Mouse (Mus musculus) midbrain, embryonic 10.5 days (tissue): ENCODE measurements at regions not wholly inside any gene's neighbourhood (a gene's known extent, or its start where the extent isn't known, plus 50 kb on each side); places are given as distances from the start of the nearest gene placed in this dataset.
A peak's percentile ranks its signal among the peaks of the same experiment; 100 is the strongest.

ENCODE experiments used
- DNase-seq: peaks from one replicate; pipeline ENCODE4 v3.0.0-alpha.2; 2017; ENCODE audit warnings: low spot score
- H3K27ac ChIP-seq: fragments of 300-500 bp; sonication (generic); replicated peaks from 2 replicates; pipeline ENCODE4 v1.5.1; 2016; ENCODE audit warnings: mild to moderate bottlenecking
- H3K27me3 ChIP-seq: fragments of 300-500 bp; sonication (generic); 2 replicates; pipeline ENCODE4 v1.6.1; 2016; ENCODE audit warnings: low read depth, mild to moderate bottlenecking; ENCODE audit not compliant: poor library complexity, severe bottlenecking
- H3K36me3 ChIP-seq: fragments of 300-500 bp; sonication (generic); 2 replicates; pipeline ENCODE4 v1.6.1; 2016; ENCODE audit warnings: mild to moderate bottlenecking, moderate library complexity
- H3K4me1 ChIP-seq: fragments of 300-500 bp; sonication (generic); 2 replicates; pipeline ENCODE4 v1.6.1; 2016
- H3K4me3 ChIP-seq: fragments of 300-500 bp; sonication (generic); 2 replicates; pipeline ENCODE4 v1.5.1; 2016; ENCODE audit warnings: mild to moderate bottlenecking, moderate library complexity
- H3K9me3 ChIP-seq: fragments of 300-500 bp; sonication (generic); replicated peaks from 2 replicates; pipeline ENCODE4 v1.6.1; 2016; ENCODE audit warnings: mild to moderate bottlenecking
- WGBS: fragments of 180-500 bp; shearing (Covaris S2); methylation state at CpG from one replicate; pipeline ENCODE4 v1.1.7; 2016; 5-methylcytosine and 5-hydroxymethylcytosine counted together

DNA sequence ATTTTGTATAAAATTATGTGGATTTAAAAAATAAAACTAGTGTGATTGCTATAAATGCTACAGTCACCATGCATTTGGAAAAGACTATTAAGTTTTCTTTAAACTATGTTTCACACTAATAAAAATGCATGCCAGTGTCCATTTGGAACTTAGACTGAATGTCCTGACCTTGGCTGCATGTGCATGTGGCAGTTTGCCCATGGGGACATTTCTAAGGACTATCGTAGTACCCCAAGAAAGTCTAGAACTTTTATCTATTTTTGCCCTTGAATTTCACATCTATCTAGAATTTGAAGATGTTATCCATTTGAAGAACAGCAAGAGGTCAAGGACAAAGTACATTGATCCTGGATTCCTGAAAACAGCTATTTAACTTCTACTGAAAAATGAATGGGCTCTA lies 745.9 kb downstream of the Tmem182 start:
- Histone ChIP-seq H3K4me1 (no peaks in the 10 kb centered on the region), H3K27ac (no peak overlapping the region), H3K27me3 (no peaks in the 10 kb centered on the region), H3K36me3 (no peaks in the 10 kb centered on the region), H3K4me3 (no peak overlapping the region), H3K9me3 (peaks cover 6% of the 10 kb centered on the region)
- 89% methylated on average over 1 of the region's 1 CpGs for WGBS
- DNase-seq: no peak

DNA sequence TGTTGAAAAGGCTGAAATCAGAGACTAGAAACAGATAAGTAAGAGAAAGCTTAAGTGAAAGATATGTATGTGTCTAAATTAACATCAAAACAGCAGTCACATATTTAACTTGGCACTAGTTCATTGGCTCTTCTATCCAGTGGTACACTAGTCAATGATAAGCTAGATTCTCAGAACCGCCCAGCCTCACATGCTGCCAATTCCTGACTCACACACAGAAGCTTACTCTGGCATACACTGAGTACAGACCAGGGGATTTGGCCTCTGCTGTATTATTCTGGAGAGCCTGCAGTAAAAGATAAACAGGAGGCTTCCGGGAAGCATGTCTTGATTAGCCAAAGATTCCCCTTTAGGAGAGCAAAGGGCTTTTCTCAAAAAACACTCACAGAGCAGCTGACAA lies 750.2 kb downstream of the Tmem182 start:
- Histone ChIP-seq H3K4me3 (no peak overlapping the region), H3K4me1 (0 out of 2 replicates have a peak, but pooled peaks cover 2% of the 10 kb centered on the region), H3K27me3 (no peaks in the 10 kb centered on the region), H3K36me3 (no peaks in the 10 kb centered on the region), H3K27ac (no peak overlapping the region), H3K9me3 (no peaks in the 10 kb centered on the region)
- 70% methylated on average over 2 of the region's 2 CpGs for WGBS
- no peak for DNase-seq

DNA sequence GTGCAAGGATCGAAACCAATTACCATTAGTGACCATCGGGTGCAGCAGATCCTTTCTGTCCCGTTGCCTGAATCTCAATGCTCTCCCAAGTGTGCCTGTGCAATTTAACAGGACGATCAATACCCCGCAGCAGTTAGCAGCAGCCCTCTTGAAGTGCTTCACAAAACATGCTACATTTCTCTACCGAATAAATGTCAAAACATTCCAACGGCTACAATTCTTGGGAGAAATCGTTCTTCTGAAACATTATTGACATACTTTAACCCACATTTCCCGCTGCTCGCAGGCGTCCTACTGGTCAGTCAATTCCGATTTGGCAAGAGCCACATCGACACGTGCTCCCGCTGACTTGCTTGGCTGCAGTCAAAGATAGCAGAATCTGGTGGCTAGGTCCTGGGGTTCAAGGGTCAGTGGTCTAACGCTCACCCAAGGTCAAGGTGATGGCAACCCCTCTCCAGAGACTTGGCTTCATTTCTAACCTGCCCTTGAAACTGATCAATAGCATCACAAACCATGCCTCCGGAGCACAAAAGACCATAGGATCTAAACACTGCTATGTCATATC lies 753.8 kb downstream of the Tmem182 start:
- Histone ChIP-seq H3K36me3 (no peaks in the 10 kb centered on the region), H3K4me3 (no peak overlapping the region), H3K27ac (no peak overlapping the region), H3K9me3 (no peaks in the 10 kb centered on the region), H3K4me1 (0 out of 2 replicates have a peak, but pooled peaks cover 2% of the 10 kb centered on the region), H3K27me3 (no peaks in the 10 kb centered on the region)
- 88% methylated on average over 17 of the region's 17 CpGs for WGBS
- no peak for DNase-seq

DNA sequence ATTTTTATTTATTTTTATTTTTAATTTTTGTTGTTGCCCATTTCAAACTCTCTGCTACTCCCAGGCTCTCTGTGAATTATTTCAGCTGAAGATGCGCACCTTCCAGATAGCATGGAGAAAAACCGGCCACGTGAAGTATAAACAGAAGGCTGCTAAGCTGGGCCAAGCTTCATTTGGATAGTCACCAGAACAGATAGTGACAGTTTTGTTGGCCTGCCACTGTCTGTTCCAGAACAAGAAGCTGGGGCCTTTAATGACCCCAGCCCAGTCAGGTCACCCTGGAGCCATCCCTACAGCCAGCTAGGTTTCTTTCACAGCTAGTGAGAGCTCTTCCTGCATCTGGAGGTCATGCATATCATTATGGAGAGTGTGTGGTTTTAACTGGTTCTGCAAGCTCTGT lies 754.6 kb downstream of the Tmem182 start:
- no peak for DNase-seq
- Histone ChIP-seq H3K9me3 (no peaks in the 10 kb centered on the region), H3K4me3 (no peak overlapping the region), H3K27ac (no peak overlapping the region), H3K4me1 (0 out of 2 replicates have a peak, but pooled peaks cover 2% of the 10 kb centered on the region), H3K36me3 (no peaks in the 10 kb centered on the region), H3K27me3 (no peaks in the 10 kb centered on the region)
- 92% methylated on average over 3 of the region's 3 CpGs for WGBS

DNA sequence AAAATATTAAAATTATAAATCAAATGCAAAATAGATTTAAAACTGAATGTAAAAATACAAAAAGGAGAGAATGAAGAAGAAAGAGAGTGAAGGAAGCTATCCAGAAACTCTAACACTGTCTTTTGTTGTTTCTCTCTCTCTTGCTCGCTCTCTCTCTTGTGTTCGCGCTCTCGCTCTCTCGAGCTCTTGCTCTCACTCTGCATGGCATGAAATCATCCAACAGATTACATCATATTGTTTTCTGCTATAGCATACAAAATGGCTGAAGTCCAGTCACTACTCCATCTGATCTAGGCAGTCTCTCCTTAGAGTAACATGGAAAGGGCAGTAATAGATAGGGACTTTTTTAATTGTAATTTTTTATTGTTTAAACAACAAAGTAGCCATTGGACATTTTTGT lies 798.1 kb downstream of the Tmem182 start:
- Histone ChIP-seq H3K36me3 (no peaks in the 10 kb centered on the region), H3K27me3 (no peaks in the 10 kb centered on the region), H3K9me3 (no peaks in the 10 kb centered on the region), H3K4me3 (no peak overlapping the region), H3K4me1 (peaks cover 16% of the 10 kb centered on the region; the same call in 1 of the 2 replicates), H3K27ac (no peak overlapping the region)
- WGBS: 89% methylated on average over 5 of the region's 5 CpGs
- no peak for DNase-seq

DNA sequence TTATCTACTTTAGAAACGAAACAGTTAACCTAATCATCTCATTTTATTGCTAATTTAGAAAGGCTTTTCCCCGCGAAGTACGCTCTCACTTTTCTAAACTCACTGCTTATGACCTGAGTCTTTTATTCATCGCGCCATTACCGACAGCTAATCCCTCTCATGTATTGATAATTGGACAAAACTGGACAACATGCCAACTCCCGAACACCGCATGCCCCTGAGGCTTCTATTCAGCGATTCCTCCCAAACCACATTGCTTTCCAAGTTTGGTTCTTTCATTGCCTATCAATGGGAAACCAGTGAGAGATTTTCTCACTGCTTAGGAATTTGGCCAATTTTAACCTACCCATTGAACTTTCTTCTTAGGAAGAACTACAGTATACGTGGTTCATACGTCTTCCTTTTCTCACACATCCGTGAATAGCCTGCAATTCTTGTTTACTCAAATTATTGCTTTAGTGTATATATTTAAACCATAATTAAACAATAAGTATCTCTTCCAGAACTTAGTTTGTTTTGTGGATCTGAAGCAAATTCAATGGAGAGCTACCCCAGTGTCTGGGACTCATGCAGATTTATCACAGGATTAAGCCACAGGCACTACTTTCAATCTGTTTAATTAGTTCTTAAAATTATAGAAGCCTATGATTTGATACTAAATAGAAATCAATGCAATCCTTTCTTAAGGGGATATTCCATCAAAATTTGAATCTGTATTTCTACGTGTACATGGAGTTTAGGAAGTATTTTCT lies 799.8 kb downstream of the Tmem182 start:
- DNase-seq: no peak
- 0 out of 2 replicates have a peak overlapping the region, but pooled peaks have one; percentile 42 for H3K27ac ChIP-seq
- H3K9me3 ChIP-seq: no peaks in the 10 kb centered on the region
- no peaks in the 10 kb centered on the region for H3K27me3 ChIP-seq
- peaks cover 16% of the 10 kb centered on the region; the same call in 1 of the 2 replicates for H3K4me1 ChIP-seq
- WGBS: 80% methylated on average over 14 of the region's 14 CpGs
- H3K36me3 ChIP-seq: no peaks in the 10 kb centered on the region
- no peak overlapping the region for H3K4me3 ChIP-seq

DNA sequence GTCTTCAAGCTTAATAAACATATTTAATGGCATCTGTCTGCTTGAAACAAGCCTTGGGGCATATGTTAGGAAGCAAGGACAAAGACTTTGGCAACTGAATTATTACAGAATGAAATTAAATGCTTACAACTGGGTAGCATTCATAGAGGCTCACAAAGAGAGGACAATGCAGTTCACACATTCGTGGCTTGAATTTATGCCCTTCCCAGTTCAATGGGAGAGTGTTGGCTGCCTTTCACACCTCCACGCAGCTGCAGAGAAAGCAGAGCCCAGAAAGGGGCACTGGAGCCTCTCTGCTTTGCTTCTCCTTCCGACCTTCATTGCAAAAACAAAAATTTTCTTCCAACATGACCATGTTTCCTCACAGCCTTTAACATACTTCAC lies 800.3 kb downstream of the Tmem182 start:
- Histone ChIP-seq H3K36me3 (no peaks in the 10 kb centered on the region), H3K27me3 (no peaks in the 10 kb centered on the region), H3K4me1 (peaks cover 16% of the 10 kb centered on the region; the same call in 1 of the 2 replicates), H3K9me3 (no peaks in the 10 kb centered on the region), H3K4me3 (no peak overlapping the region), H3K27ac (peak overlapping the region; percentile 42; the same call in 1 of the 2 replicates)
- DNase-seq: no peak
- WGBS: 61% methylated on average over 3 of the region's 3 CpGs

DNA sequence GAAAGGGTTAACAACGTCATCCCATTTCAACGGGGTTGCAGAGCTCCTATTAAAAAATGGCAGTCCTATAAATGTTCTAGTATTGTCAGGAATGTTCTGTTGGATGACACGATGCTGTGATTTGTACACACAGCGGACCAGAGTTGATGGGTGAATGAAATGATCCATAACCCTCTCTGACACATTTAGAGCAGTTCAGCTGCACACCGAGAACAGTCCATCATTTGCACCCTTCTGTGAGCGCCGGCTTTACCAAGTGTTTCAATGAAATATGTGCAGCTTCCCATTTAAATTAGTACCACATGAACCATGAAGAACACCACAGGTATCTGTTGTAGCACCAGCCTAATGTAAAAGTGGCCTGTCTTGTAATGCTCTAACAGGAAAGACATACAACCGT lies 805.4 kb downstream of the Tmem182 start:
- WGBS: 83% methylated on average over 8 of the region's 8 CpGs
- H3K36me3 ChIP-seq: no peaks in the 10 kb centered on the region
- H3K4me3 ChIP-seq: no peak overlapping the region
- no peaks in the 10 kb centered on the region for H3K9me3 ChIP-seq
- H3K4me1 ChIP-seq: peaks cover 5% of the 10 kb centered on the region; the same call in 1 of the 2 replicates
- DNase-seq: no peak
- no peak overlapping the region for H3K27ac ChIP-seq
- H3K27me3 ChIP-seq: no peaks in the 10 kb centered on the region

DNA sequence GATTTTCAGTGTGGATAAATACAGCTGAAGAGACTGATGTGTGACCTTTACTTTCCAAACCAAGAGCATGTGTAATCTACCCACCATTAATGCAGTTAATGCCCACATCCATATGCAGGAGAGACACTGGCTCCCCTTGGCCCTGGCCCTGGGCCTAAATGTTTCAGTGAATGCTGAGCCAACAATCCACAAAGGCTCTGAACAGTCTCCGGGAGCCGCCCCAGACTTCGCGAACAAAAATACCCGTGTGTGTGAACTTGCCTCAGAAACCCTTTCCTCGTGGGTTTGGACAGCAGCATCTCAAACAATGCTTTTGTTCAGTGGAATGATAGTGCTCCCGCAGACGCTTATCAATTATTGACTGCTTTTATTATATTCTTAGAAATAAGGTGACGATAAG lies 846.4 kb downstream of the Tmem182 start:
- DNase-seq: peak; percentile 16
- Histone ChIP-seq H3K4me3 (no peak overlapping the region), H3K9me3 (no peaks in the 10 kb centered on the region), H3K4me1 (peaks cover 19% of the 10 kb centered on the region), H3K27ac (0 out of 2 replicates have a peak overlapping the region, but pooled peaks have one; percentile 10), H3K27me3 (no peaks in the 10 kb centered on the region), H3K36me3 (no peaks in the 10 kb centered on the region)
- 60% methylated on average over 9 of the region's 9 CpGs for WGBS

DNA sequence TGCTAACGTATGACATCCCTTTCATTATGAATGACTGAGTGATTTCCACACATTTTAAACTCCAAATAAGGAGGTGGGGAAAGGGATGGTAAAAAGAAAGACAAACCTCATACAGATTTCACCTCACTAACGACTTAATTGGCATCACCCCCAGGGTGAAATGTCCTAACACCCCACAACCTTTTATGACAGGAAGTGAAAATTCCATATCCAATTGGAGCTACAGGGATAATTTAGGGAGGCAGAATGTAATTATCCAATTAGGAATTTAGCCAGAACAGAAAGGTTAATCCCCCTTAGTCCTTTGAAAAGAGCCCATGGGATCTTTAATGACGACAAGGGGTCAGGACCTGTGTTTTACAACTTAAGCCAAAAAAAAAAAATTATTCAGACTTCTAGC lies 846.8 kb downstream of the Tmem182 start:
- no peak for DNase-seq
- 48% methylated on average over 3 of the region's 3 CpGs for WGBS
- no peak overlapping the region for H3K4me3 ChIP-seq

DNA sequence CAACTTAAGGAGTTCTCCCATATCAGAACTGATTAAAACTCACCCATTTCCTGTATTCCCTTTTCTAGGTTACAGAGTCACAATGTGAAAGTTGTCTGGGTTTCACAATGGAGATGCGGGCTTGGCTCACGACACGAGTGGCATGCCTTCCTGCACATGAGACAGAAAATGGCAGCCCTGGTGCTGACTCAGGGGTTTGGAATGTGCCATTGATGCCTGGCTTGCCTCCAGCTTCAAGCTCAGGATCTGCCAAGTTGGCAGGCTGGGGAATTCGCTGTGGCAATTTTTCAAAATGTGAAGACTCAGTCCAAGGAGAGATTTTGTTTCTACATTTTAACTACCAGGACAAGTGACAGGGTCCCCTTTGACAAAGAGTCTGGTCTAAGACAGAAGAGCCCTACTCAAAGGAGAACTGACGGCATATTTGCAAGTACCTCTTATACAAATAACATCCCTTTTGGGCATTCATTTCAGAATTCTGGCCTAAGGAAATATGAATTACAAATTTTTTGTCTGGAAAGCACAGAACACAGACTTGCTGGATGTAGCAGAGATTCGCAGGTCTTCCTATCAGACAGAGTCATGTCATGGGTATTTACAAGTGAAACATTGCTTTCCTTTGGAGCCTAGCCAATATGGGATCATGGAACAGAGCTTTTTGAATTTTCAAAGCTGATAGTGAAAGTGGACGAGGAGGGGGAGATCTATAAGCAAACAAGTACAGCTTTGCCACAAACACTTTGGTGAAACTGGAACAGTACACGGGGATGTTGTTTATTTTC lies 847.4 kb downstream of the Tmem182 start:
- H3K27me3 ChIP-seq: no peaks in the 10 kb centered on the region
- no peaks in the 10 kb centered on the region for H3K9me3 ChIP-seq
- peaks cover 19% of the 10 kb centered on the region for H3K4me1 ChIP-seq
- no peak overlapping the region for H3K4me3 ChIP-seq
- H3K36me3 ChIP-seq: no peaks in the 10 kb centered on the region
- peak overlapping the region; percentile 57; the same call in 1 of the 2 replicates for H3K27ac ChIP-seq
- DNase-seq: peak; percentile 38
- WGBS: 70% methylated on average over 8 of the region's 8 CpGs

More for the DNA sequence above, 846.8 kb downstream of the Tmem182 start:
- H3K27ac ChIP-seq: 0 out of 2 replicates have a peak overlapping the region, but pooled peaks have one; percentile 57
- no peaks in the 10 kb centered on the region for H3K27me3 ChIP-seq
- H3K9me3 ChIP-seq: no peaks in the 10 kb centered on the region
- H3K36me3 ChIP-seq: no peaks in the 10 kb centered on the region
- H3K4me1 ChIP-seq: peaks cover 19% of the 10 kb centered on the region

DNA sequence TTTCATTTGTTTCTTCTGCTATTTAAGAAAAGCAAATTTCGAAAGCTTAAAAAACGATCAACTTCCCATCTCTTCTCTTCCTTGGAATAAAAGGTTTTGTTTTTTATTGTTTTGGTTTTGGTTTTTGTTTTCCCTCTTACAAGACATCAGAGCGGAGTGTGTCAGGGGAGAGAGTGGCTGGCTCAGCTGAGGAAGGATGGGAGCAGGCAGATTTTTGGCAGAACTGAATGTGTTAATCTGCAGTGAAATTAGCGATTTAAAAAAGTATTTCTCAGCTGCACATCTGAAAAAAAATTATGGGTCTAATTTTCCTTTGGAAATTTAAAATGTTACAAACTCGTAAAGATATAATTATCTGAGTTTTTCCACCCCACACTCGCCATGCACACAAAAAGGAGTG lies 868.7 kb downstream of the Tmem182 start:
- 84% methylated on average over 6 of the region's 6 CpGs for WGBS

More for the DNA sequence above, 868.7 kb downstream of the Tmem182 start:
- no peak for DNase-seq
- H3K27me3 ChIP-seq: no peaks in the 10 kb centered on the region
- H3K4me3 ChIP-seq: no peak overlapping the region
- no peaks in the 10 kb centered on the region for H3K36me3 ChIP-seq
- H3K4me1 ChIP-seq: peaks cover 9% of the 10 kb centered on the region; the same call in 1 of the 2 replicates
- H3K9me3 ChIP-seq: no peaks in the 10 kb centered on the region
- H3K27ac ChIP-seq: no peak overlapping the region
